Mouse (Mus musculus): ENCODE data around the gene Tmem121b. TPM values are rescaled to one million over a fixed set of nuclear protein-coding genes. Genes with fewer than 3 reads are reported as not detected.

The Tmem121b gene
- total and polyA plus RNA-seq, 3 experiments, result 0.18 TPM; not detected in 2

GRCm38 (mm10) chr6:120519647-120520046 is 26.0 kb upstream of the Tmem121b start:
- no peak for TF ChIP-seq ZKSCAN1 (IDR thresholded peaks at IDR 0.05; ENCODE audit: low read depth, low read length)
- TF ChIP-seq GATA1 (IDR thresholded peaks at IDR 0.05; ENCODE audit: low read depth, low read length), result no peak
- TF ChIP-seq SMC3 (IDR thresholded peaks at IDR 0.05; ENCODE audit: low read depth, low read length), result no peak
- TF ChIP-seq MYC (IDR thresholded peaks at IDR 0.05; ENCODE audit: low read depth, low read length), result no peak
- Histone ChIP-seq H3K36me3 (ENCODE audit: control insufficient read depth in 1 of 2, insufficient read depth in 2 of 2, low read length in 2 of 2) (peaks cover 0 to 18% of the 10 kb centered on the region in 2 experiments), H3K4me1 (ENCODE audit: control insufficient read depth in 1 of 2, insufficient read depth in 2 of 2, low read length in 2 of 2) (peaks cover 9 to 17% of the 10 kb centered on the region in 2 experiments)

DNA sequence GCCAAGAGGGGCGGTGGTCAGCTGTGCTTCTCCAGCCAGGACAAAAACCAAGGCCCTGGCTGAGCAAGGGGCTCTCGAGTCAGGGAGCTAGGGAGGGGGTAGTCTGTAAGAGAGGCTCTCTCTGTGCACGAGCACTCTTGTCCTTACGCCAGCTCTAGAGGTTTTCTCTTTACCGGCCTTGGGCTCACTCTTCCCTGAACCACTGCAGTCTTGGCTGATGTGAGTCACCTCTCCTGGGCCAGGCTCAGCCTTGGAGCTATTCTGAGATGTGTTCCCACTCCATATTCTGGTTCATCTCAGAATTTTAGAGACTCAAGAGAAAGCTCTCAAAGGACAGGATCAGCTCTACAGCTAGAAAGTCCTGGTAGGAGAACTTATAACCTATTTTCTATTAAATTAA is 23.7 kb upstream of the Tmem121b start:
- H3K9ac ChIP-seq (ENCODE audit: control insufficient read depth, low read depth, low read length, poor library complexity, severe bottlenecking), result no peak overlapping the region
- H3K4me3 ChIP-seq (ENCODE audit: control insufficient read depth in 1 of 2, insufficient read depth in 1 of 2, low read depth in 2 of 2, low read length in 2 of 2), result no peak overlapping the region
- peaks cover 0 to 18% of the 10 kb centered on the region in 2 experiments for H3K36me3 ChIP-seq (ENCODE audit: control insufficient read depth in 1 of 2, insufficient read depth in 2 of 2, low read length in 2 of 2)

More at GRCm38 (mm10) chr6:120519647-120520046, 26.0 kb upstream of the Tmem121b start:
- H3K9me3 ChIP-seq (replicated peaks; ENCODE audit: insufficient read depth, low read length), result no peaks in the 10 kb centered on the region
- no peak overlapping the region for H3K4me3 ChIP-seq (ENCODE audit: control insufficient read depth in 1 of 2, insufficient read depth in 1 of 2, low read depth in 2 of 2, low read length in 2 of 2)
- no peaks in the 10 kb centered on the region for H3K27me3 ChIP-seq (ENCODE audit: control insufficient read depth in 1 of 2, insufficient read depth in 2 of 2, low read length in 2 of 2)
- H3K27ac ChIP-seq (ENCODE audit: control insufficient read depth, low read depth, low read length), result no peak overlapping the region
- no peak for DNase-seq (ENCODE audit: low read depth, low spot score)
- H3K9ac ChIP-seq (ENCODE audit: control insufficient read depth, low read depth, low read length, poor library complexity, severe bottlenecking), result no peak overlapping the region
- no peaks in the 10 kb centered on the region; the same call in 1 of the 2 replicates for H3K79me2 ChIP-seq (ENCODE audit: control insufficient read depth, insufficient read depth, low read length, poor library complexity)

DNA sequence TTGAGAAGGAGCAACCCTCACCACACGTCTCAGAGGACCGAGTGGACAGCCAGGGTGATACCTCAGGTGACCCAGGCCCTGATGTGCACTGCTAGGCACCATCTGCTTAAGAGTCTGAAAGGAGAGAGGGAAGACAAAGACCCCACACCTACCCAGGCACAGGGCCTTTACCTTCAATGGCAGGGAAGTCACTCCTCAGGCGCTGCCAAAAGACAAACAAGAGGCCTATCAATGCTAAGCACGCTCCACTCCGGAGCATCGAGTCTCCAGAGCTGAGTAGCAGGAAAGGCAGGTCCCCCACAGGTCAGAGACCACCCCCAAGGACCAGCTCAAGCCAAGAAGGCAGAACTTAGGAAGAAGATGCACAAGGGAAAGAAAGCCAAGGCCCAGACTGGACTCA is 23.3 kb upstream of the Tmem121b start:
- Histone ChIP-seq H3K79me2 (ENCODE audit: control insufficient read depth, insufficient read depth, low read length, poor library complexity) (no peaks in the 10 kb centered on the region), H3K9ac (ENCODE audit: control insufficient read depth, low read depth, low read length, poor library complexity, severe bottlenecking) (no peak overlapping the region), H3K27ac (ENCODE audit: control insufficient read depth, low read depth, low read length) (peak overlapping the region; percentile 58), H3K4me3 (ENCODE audit: control insufficient read depth in 1 of 2, insufficient read depth in 1 of 2, low read depth in 2 of 2, low read length in 2 of 2) (no peak overlapping the region), H3K4me1 (ENCODE audit: control insufficient read depth in 1 of 2, insufficient read depth in 2 of 2, low read length in 2 of 2) (peaks cover 9 to 17% of the 10 kb centered on the region in 2 experiments), H3K27me3 (ENCODE audit: control insufficient read depth in 1 of 2, insufficient read depth in 2 of 2, low read length in 2 of 2) (no peaks in the 10 kb centered on the region), H3K36me3 (ENCODE audit: control insufficient read depth in 1 of 2, insufficient read depth in 2 of 2, low read length in 2 of 2) (peaks cover 0 to 18% of the 10 kb centered on the region in 2 experiments; a peak in 3 of 4 replicates), H3K9me3 (replicated peaks; ENCODE audit: insufficient read depth, low read length) (no peaks in the 10 kb centered on the region)
- DNase-seq (ENCODE audit: low read depth, low spot score), result no peak
- no peak for TF ChIP-seq CHD1 (IDR thresholded peaks at IDR 0.05; ENCODE audit: low read depth, low read length)
- no peak for TF ChIP-seq MEF2A (IDR thresholded peaks at IDR 0.05; ENCODE audit: extremely low read depth, insufficient replicate concordance, low read depth, low read length, poor library complexity, severe bottlenecking)
- TF ChIP-seq ETS1 (IDR thresholded peaks at IDR 0.05; ENCODE audit: low read depth, low read length), result no peak
- no peak for TF ChIP-seq TBP (IDR thresholded peaks at IDR 0.05; ENCODE audit: low read depth, low read length)
- no peak for TF ChIP-seq GATA1 (IDR thresholded peaks at IDR 0.05; ENCODE audit: low read depth, low read length)
- TF ChIP-seq EP300 (IDR thresholded peaks at IDR 0.05; ENCODE audit: low read depth in 1 of 2, low read length in 2 of 2), result no peak

More for the DNA sequence above, 23.7 kb upstream of the Tmem121b start:
- H3K9me3 ChIP-seq (replicated peaks; ENCODE audit: insufficient read depth, low read length), result no peaks in the 10 kb centered on the region
- TF ChIP-seq GATA1 (IDR thresholded peaks at IDR 0.05; ENCODE audit: low read depth, low read length), result no peak
- no peak for TF ChIP-seq EP300 (IDR thresholded peaks at IDR 0.05; ENCODE audit: low read depth in 1 of 2, low read length in 2 of 2)
- no peak for TF ChIP-seq JUND (IDR thresholded peaks at IDR 0.05; ENCODE audit: low read depth, low read length)
- TF ChIP-seq BHLHE40 (IDR thresholded peaks at IDR 0.05; ENCODE audit: borderline replicate concordance, low read depth, low read length), result no peak
- no peak for TF ChIP-seq KAT2A (conservative IDR thresholded peaks at IDR 0.05; ENCODE audit: low read depth, low read length)
- no peak for TF ChIP-seq POLR2A (IDR thresholded peaks at IDR 0.05; ENCODE audit: control insufficient read depth in 1 of 2, insufficient read depth in 1 of 2, low read depth in 1 of 2, low read length in 2 of 2, poor library complexity in 1 of 2)
- no peak for TF ChIP-seq SMC3 (IDR thresholded peaks at IDR 0.05; ENCODE audit: low read depth, low read length)
- TF ChIP-seq E2F4 (IDR thresholded peaks at IDR 0.05; ENCODE audit: borderline replicate concordance, low read depth, low read length), result no peak
- TF ChIP-seq GABPA (IDR thresholded peaks at IDR 0.05; ENCODE audit: low read depth, low read length), result no peak
- no peak for TF ChIP-seq POLR2AphosphoS2 (IDR thresholded peaks at IDR 0.05; ENCODE audit: low read length)
- TF ChIP-seq CTCF (IDR thresholded peaks at IDR 0.05 in 2 of 3, conservative IDR thresholded peaks at IDR 0.05 in 1 of 3; ENCODE audit: control insufficient read depth in 1 of 3, insufficient read depth in 1 of 3, low read depth in 2 of 3, low read length in 3 of 3, poor library complexity in 1 of 3, severe bottlenecking in 1 of 3), result no peak
- H3K27me3 ChIP-seq (ENCODE audit: control insufficient read depth in 1 of 2, insufficient read depth in 2 of 2, low read length in 2 of 2), result no peaks in the 10 kb centered on the region
- peak overlapping the region; percentile 58 for H3K27ac ChIP-seq (ENCODE audit: control insufficient read depth, low read depth, low read length)
- DNase-seq (ENCODE audit: low read depth, low spot score), result no peak
- peaks cover 9 to 17% of the 10 kb centered on the region in 2 experiments for H3K4me1 ChIP-seq (ENCODE audit: control insufficient read depth in 1 of 2, insufficient read depth in 2 of 2, low read length in 2 of 2)
- H3K79me2 ChIP-seq (ENCODE audit: control insufficient read depth, insufficient read depth, low read length, poor library complexity), result no peaks in the 10 kb centered on the region
